Mouse (Mus musculus) olfactory bulb, adult 2 months (tissue): ENCODE data around the gene Slc16a3.

Experiments
- CTCF ChIP-seq: fragments of 200-500 bp; IDR thresholded peaks from 2 replicates; pipeline ENCODE4 v1.5.1; 2012; ENCODE audit warnings: low read depth, mild to moderate bottlenecking, low read length, moderate library complexity; ENCODE audit not compliant: insufficient read depth
- POLR2A ChIP-seq: fragments of 200-500 bp; IDR thresholded peaks from 2 replicates; pipeline ENCODE4 v1.6.1; 2012; ENCODE audit warnings: mild to moderate bottlenecking, low read depth, low read length, moderate library complexity; ENCODE audit not compliant: insufficient read depth

- TF ChIP-seq CTCF, result no peak
- no peak for TF ChIP-seq POLR2A
Observed at GRCm38 (mm10) chr11:120939712-120940341, 8.5 kb upstream of the Slc16a3 start.
